Mouse (Mus musculus) retina, postnatal 7 days (tissue): ENCODE measurements around the gene Sulf2.

ENCODE experiments used
- DNase-seq: peaks from one replicate; pipeline ENCODE4 v3.0.0-alpha.2; 2012; ENCODE audit warnings: low read depth, low spot score

Gene Sulf2

DNA sequence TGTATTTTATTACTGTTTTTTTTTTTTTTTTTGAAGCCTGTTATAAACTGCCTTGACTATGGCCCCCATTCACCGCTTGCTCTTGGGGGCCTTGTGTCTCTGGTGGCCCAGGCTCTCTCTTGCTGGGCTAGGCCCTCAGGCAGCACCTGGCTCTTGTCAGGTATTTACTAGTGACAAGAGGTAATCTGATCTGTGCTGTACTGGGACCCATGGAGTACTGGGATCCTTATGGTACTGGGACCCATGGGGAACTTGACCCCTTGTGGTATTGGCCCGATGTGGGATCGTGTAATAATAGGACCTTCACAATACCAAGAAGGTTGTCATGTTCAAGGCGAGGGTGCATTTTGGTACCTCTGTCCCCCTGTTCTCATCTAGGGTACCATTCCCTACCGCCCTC is 4.9 kb downstream of the Sulf2 start:
- no peak for DNase-seq

DNA sequence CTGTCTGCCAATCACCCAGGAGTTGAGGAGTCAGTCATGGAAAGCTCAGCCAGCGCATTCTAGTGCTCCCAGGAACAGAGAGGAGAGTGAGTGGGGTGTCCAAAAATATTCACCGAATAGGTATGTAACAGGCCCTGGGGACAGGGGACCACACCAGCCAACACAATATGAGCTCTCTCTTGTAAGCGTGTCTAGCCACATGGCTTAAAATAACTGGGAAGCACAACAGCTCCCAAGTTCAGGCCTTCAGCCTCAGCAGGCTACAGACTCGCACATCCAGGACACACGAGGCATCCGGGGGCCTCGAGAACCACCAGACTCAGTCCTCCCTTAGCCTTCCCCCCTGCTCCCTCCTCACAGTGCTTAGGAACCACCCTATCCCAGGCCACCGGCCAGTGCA is 6.0 kb downstream of the Sulf2 start:
- no peak for DNase-seq

DNA sequence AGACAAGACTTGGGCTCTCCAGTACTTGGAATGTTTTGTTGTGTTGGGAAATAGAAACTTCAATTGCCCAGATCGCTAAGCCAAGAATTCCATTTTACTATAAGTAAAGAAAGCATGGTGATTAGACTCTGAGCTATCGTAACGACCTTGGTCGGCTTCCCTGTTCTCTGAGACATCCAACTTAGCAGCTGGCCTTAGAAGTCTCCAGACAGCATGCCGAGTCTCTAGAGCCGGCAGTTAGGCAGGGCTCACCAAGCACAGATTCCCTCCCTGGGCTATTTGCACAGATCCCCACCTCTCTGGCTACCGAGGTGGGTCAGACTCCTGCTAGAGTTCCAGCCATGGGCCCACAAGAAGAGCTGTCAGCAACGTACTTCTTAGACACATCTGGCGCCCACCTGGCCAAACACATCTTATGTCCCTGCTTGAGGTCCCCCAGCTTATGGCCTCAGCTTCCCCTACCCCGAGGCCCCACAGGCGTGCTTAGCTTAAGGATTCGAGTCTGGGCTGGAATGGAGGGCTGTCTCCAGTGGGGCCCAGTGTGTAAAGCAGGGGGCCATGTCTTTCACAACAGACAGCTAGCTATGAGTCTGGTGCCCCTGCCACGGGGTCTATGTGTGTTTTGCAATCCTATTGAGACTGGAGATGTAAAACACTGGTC is 6.7 kb downstream of the Sulf2 start:
- DNase-seq, result no peak

DNA sequence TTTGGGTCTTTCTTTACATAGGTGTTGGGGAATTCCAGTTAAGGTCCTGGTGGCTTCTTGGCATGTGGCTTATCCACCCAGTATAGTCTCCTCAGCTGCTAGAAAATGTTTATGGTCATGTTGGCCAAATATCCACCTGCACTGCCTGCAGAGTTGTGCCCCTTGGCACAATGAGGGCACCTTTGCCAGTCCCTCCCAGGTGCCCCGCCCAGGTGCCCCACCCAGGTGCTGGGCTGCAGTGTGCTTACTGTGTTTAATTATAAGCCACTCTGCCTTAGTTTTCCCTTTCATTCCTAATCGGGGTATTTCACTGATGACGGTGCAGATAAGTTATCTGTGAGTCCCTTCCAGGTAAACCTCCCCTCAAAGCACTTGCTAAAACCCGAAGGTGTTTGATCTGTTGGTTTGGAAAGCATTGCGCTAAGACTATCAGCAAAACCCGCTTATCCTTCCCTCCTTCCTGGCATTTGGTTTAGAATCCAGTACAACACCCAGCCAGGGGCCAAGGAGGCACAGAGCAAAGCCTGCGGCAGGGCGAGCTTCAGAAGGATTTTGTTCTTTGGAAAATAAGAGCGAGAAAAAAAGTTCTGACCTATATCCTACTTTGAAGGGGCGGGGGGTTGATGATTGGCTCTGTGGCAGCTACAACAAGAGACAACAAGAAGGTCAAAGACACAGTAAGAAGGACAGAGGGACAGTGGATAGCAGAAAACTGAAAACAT is 7.4 kb downstream of the Sulf2 start:
- DNase-seq, result no peak

DNA sequence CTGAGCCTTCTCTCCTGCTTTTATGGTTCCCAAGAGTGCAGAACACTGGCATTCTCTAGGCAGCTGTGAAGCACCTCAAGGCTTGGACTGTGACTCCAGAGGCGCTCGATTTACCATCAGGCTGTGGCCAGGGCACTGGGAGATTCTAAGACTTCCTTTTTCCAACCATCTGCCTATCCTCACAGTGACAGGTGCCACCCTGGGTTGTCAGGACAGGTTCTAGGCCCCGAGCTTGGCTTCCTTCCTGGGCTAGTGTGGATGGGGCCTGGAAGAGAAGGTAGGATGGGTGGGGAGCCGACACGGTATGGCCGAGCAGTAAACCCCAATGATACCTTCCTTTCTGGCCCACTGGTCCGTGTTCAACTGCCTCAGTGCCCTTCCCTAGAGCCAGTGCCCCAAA is 9.0 kb downstream of the Sulf2 start:
- no peak for DNase-seq

DNA sequence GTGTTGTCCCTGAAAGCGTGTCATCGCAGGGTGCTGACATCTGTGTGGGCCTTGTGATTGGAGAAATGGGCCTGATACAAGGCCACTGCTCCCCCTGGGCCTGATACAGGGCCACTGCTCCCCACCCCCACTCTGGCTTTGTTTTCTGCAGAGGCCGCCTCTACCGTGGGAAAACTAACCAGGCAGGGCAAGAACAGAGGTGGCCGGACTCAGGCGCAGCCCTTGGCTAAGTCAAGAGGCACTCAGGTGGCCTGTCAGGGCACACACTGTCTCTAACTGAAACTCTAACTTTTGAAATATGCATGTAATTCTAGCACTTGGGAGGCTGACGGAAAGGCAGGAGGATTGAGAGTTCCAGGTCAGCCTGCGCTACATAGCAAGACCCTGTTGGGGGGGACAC is 10.4 kb downstream of the Sulf2 start:
- DNase-seq, result no peak

DNA sequence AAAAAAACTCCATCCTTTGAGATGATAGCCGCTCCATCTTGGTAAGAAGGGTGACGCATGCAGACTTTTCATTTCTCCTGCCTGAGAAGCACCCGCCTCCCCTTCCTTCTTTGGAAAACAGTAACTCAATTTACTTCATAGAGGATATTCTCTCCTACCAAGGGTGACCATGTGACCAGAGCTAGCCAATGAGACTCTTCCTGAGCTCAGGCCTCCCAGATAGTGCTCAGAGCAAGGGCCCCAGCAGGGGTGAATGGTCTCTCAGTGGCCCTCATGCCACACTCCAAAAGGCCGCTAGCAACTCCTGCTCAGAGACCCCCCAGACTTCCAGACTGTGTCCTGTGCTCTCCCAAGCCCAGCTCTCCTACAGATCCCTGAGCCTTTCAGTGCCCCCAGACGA is 11.6 kb downstream of the Sulf2 start:
- no peak for DNase-seq

DNA sequence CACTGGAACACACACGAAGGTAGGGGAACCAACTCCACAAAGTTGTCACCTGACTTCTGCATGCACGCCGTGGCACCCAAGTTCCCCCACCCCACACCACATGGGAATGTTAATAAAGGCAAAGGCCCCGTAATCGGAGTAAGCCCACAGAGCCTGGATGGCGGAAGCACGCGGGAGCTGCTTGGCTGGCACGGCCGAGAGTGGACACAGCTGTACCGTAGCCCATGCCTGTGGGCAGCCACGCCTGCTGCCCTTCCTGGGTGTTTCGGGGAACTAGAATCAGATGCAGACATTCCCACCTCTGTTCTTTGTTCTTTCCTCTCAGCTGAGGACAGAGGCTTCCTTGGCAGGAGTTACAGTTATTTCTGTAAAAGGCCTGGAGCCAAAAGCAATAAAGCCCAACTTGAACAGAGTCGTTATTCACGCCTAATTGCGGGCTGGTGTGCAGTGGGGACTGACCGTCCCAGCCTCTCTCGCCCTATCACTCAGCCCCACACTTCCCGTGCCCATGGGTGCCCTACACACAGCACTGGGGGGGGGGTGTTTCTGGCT is 12.8 kb downstream of the Sulf2 start:
- DNase-seq, result no peak

DNA sequence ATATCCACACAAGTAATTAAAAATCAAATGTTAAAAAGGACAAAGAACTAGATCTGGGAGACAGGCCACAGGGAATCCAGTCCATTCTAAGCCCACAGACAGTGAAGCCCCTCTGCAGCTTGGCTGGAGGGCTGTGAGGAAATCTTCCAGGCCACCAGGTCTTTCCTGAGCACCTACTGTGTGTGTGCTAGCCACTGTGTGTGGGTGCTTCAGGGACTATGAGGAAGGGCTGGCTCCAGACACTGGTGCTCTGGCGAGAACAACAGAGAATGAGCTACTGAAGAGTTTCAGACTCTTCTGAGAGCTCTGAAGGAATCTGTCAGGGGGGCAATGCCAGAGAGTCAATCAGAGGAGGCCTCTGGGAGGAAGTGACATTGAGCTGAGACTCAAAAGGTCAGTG is 13.6 kb downstream of the Sulf2 start:
- DNase-seq, result no peak

DNA sequence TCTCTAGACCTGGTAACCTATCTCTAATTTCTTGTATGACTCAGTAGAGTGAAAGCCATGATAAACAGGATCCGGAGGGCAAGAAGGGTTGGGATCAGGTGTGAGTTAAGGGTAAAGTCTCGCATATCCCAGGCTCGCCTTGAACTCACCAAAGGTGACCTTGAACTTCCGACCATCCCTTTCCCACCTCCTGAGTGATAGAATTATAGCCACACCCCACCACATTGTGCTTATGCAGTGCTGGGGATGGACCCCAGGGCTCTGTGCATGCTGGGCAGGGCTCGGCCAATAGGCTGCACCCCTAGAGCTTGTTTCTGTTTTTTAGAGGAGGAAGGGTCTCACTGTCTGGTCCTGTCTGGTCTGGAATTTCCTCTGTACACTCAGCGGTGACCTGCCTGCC is 14.4 kb downstream of the Sulf2 start:
- DNase-seq, result no peak

DNA sequence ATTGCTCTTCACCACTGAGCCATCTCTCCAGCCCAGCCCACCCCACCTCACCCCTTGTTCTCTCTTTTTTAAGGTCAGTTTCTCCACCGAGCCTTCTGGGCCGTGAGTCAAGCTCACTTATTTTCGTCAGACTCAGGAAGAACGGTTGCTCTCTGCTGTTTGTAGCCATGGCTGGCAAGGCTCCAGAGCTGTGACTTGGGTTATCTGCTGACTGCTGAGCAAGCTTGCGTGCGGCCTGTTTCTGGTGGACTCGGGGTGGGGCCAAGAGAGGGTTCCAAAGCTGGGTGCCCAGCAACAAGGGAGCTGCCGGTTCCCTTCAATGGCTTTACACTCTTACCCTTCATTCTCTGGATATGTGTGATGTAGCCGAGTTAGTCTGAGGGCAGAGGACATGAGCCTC is 15.0 kb downstream of the Sulf2 start:
- DNase-seq, result no peak

DNA sequence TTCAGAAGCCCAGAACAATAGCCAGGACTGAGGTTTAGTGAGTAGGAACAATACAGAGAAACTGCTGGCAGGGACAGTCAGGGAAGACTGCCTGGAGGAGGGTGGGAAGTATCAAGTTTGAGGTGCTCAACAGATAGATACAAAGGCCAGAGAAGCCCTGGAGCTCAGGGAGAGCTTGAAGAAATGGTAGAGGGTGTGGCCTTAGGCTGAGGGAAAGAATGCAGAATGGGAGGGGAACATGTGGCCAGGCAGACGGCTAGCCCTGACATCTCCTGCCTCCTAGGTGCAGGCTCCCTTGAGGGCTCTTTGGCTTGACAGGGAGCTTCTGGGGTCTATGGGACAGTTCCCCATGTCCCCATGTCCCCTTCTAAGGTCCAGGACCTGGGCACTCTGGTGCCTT is 17.2 kb downstream of the Sulf2 start:
- no peak for DNase-seq

DNA sequence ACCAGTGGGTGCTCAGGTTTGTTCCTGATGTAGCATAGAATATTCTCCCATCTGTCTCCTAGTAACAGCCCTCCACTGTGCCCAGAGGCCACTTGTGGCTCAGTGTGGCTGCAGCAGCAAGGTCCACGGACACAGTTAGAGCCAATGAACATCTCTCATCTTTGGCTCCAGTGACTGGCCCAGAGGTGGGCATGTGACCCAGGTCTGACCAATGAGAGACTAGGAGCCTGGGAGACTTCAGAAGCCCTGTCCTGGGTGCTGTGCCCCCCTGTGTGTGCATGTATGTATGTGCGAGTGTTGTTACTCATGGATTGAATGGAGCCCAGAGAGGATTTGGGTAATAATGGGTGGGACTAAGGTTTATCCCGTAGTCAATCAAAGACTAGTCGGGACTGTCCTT is 18.0 kb downstream of the Sulf2 start:
- DNase-seq, result no peak

DNA sequence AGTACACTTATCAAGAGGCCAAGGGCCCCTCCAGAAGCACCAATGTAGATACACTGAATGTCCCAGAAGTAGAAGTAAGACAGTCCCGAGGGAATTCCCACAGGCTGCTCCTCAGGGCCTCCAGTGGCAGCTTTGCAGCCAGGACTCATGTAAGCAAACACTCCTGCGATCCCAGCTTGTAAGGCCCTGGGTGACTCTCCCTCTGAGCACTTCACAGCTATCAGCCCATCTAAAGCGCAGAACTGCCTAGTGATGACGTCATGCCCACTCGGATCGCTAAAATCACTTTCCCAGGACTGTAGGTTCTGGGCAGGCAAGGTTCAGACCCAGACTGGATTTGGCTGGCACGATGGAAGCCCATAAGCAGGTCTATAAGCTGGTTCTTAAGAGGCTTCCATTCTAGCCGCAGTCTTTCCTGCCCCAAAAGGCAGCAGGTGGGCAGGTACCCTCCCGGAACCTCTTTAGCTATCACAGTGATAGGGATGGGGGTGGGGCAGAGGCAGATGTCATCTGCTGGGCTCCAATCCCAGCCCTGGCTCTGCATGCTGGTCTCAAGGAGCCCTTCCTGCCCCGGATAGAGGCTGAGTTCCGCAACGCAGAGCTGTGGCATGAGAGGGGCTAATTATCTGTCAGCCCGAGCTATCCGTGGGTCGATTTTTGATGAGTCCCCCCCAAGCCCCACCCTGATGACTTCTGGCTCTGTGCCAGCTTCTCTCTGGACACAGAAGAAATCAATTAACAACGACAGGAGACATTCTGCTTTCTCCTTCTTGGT is 19.6 kb downstream of the Sulf2 start:
- no peak for DNase-seq

DNA sequence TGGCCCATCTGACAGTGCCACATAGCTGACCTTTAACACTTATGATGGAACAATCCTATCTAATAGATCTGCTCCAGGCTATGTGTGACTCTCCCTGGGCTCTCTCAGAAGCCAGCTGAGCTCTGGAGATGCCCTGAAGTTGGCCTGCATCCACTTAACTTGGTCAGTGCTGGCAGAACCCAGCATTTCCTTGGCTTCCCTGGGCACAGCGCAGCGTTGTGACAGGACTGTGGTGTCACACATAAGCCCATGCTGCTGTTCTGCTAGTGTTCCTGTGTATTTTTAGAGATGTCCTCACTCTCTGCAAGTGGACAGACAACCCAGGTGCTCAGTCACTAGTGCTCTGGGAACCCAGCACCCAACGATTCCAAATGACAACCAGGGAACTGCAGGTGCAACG is 26.7 kb downstream of the Sulf2 start:
- DNase-seq, result no peak

DNA sequence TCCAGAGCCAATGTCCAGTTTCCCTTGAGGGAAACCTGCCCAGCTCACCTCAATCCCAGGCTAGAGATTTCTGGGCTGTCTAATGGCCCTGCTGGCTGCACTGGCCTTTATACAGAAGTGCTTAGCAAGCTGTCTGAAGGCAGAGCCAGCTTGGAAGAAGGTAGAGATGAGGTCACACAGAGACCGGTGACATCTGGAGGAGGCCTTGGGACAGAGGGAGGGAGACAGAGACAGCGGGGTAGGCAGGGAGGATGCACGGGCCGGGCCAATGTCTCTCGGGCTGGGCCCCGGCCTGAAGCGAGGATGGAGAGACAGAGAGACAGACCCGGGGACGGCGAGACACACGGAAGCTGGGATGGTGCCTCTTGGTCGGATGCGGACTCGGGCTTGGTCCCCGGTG is 27.4 kb downstream of the Sulf2 start:
- DNase-seq, result no peak

DNA sequence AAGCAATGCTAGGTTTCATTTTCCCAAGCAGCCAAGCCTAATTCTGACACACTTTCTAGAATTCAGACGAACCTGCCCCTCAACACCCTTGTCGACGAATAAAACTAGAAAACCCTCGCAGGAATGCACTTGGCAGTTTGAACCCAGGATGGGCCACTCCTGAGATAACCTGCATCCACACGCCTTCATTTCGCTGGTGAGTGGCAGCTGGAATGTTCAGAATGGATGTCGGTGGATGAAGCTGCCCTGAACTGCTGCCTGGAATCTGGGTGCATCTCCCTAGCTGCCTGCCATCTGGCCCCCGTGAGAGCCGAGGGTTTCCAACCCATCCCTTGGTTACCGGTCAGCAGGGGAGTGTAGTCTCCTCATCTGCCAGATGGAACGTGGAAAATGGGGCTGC is 29.1 kb downstream of the Sulf2 start:
- DNase-seq, result no peak

DNA sequence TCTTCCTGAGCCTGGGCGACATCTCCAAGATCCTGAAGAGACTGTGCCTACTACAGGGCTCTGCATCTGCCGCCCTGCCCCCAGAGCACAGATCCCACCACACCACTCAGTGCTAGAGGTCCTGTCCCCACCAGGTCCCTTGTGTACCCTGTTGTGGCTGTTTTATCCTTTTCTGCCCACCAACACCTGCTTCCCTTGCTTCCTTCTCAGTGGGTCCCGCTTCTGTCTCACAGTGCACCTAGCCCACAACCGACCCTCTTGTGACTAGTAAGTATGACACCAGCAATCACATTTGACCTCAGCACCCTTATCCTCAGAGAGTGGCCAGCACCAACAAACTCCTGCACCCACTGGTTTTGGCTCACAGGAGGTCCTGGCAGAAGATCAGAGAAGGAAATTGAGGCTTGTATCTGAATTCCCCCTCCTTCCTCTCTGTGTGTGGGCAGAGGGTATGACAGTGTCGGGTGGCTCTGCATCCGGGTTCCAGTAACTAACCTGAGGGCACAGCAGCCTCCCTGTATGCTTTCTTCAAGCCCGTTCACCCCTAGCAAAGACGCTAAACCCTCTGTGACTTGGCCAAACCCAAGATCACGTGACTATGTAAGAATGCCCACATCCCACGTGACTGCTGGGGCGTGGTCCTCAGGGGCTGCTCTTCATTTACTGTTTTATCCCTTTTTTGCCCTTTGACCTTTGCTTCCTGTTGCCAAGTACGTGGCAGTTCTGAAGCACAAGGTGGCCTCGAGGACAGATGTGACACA is 29.8 kb downstream of the Sulf2 start:
- DNase-seq, result no peak

DNA sequence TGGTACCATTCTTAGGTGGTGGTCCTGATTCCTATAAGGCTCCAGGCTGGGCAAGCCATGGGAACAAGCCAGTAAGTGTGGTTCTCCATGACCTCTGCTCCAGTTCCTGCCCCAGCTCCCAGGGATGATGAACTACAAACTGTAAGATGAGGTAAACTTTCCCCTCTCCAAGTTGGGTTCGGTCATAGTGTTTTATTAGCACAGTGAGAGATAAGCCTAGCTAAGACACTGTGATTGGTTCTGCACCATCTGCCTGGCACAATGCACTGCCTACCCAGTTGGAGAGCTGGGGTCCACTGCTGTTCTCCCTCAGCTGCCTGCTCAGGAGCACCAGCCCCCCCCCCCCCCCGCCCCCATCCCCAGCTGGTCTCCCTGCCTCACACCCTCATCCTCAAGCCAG is 30.4 kb downstream of the Sulf2 start:
- DNase-seq, result no peak

DNA sequence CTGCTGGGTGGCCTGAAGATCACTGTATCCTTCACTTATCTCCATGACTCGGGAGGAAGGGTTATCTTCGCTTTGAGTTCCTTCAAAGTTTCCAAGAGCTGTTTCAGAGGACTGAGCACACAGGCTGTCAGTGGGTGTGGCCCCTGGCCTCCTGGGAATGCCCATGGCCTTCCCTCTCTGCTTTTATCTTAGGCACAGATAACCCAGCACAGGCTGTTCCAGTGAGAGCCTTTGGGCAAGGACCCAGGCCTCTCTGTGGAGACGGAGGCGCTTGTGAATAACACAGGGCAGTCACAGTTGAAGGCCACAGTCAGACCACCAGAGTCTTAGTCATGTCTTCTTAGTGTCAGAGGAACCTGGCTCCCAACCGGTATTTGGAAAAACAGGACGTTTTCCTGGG is 32.7 kb downstream of the Sulf2 start:
- DNase-seq, result no peak

DNA sequence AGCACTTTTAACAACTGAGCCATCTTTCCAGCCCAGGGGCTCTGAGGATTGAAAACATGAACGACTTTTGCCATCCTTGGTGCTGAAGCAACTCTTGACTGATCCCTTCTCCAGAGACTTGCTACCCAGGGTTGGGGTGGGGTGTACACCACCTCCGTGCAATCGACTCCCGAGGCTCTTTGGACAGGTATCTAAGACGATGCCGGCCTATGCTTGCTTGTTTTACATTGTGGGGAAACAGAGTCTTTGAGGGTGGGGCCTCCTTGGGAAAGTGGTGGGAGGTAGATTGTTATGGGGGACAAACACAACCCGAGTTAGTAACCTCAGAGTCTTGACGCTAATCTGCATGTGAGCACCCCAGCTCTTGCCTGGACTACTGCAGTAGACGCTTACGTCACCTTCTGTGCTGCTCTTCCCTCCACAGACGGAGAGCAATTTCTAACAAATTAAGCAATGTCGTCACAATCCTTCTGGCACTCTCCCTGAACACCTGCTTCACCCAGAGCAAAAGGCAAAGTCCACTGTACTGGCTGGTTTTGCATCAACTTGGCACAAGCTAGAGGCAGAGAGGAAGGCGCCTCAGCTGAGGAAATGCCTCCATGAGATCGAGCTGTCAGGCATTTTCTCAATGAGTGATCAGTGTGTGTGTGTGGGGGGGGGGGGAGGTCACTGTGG is 33.6 kb downstream of the Sulf2 start:
- DNase-seq, result no peak
